Mouse (Mus musculus) cerebellum, postnatal 4 days (tissue): ENCODE measurements around the gene Hnrnpl.

Source experiments
- DNase-seq, 2 experiments: peaks; one replicate each; pipeline ENCODE4 v3.0.0; 2022; ENCODE audit warnings: low spot score in 2 of 2, mixed read lengths in 1 of 2

The Hnrnpl gene

DNA sequence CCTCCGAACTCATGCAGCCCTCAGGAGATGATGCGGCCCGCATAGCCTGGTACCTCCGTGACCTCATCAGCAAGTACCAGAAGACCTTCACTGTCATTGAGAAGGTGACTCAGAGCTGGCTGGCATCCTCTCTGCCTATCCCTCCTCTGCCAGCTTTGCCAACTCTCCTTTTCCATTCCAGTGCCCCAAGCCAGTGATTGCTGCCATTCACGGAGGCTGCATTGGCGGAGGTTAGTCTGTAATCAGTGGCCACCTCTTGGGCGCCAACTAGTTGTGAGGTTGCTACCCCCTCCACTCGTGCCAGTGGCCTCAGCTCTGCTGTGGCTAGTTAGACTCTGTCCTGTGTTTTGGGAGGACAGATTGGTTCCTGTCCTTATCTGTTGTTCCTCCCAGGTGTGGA, 21.5 kb downstream of the Hnrnpl start:
- no peak for DNase-seq

DNA sequence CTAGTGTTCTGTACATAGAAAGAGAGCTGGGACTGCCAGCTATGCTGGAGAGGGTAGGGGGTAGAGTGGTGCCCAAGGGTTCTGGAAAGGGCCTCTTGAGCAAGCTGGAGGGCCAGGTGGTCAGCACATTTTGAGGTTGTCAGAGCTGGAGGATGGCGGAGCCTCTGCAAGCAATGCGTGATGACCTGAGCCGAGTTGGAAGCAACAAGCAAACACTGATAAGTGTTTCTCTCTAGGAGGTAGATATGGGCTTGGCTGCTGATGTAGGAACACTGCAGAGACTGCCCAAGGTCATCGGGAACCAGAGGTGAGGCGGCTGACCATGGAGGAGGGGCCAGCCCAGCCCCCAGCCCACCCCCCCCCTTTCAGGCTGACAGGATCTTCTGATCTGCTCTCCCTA, 22.6 kb downstream of the Hnrnpl start:
- DNase-seq, result no peak

DNA sequence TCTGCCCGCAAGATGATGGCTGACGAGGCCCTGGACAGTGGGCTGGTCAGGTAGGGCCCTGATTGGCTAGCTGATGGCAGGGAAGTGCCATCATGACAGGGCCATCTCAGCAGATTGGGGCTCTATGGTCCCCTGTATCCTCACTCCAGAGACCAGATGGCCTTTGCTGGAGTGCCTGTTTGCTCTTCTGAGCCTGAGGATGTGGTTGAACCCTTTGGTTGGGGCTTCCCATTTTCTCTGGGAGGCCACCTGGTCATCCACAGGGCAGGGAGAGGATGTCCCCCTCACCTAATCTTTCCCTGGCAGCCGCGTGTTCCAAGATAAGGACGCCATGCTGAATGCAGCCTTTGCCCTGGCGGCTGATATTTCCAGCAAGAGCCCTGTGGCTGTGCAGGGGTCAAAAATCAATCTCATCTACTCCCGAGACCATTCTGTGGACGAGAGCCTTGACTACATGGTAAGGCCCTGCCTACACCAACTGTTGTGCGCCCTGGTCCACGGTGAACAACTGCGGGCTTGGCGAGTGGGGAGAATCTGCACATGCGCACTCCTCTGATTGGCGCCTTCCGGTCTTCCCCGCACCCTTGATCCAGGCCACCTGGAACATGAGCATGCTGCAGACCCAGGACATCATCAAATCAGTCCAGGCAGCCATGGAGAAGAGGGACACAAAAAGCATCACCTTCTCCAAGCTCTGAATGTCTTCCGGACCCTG, 23.2 kb downstream of the Hnrnpl start:
- no peak for DNase-seq

GRCm38 (mm10) chr7:28832137-28832536, 23.8 kb downstream of the Hnrnpl start:
- no peak for DNase-seq

DNA sequence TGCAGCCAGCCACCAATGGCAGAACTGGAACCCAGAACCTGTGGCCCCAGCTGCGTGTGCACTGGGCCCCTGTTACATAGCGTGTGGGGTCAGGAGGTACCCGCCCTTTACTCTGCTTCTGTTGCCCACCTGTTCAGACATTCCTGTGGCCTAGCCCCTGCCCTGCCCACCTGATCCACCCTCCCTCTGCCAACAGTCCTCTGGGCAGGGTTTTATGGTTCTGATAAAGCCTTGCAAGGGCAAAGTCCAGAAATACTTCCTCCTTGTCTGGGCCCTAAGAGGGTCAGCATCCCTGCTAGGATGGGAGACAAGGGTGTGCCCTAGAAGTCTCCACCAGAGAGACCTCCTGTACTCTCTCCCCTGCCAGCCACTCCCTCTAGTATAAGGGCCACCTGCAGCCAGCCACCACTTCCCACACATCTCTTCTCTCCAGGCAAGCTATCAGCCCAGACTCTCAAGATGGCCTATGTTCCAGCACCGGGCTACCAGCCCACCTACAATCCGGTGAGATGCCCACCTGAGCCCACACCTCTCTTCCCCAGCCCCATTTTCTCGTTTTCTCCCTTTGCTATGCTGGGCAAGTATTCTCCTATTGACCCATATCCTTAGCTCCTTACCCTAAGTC, 25.5 kb downstream of the Hnrnpl start, which contains the start of gene Lgals4:
Lgals4 (plus strand) TSS at position 132 of the 625 bp plus-strand sequence.
- no peak for DNase-seq

- no peak for DNase-seq
Observed at GRCm38 (mm10) chr7:28836936-28837335, 28.6 kb downstream of the Hnrnpl start.

- no peak for DNase-seq
Observed at GRCm38 (mm10) chr7:28838331-28838730, 30.0 kb downstream of the Hnrnpl start.

DNA sequence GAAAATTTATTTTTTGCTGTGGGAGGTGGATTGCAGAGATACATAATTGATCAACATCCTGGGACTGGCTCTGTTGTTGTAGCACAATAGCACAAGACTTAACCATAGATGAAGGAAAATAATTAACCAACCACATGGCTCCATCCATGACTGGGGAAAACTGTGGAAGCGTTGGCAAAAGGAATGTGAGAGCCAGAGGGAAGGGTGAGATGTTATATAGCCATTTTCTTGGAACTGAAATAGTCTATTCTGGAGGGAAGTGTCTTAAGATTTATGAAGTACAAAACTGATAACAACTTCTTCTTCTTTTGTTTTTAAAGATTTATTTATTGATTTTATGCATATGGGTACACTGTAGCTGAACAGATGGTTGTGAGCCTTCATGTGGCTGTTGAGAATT, 38.9 kb downstream of the Hnrnpl start:
- DNase-seq, result no peak

GRCm38 (mm10) chr7:28849700-28850236, 41.4 kb downstream of the Hnrnpl start:
- no peak for DNase-seq

DNA sequence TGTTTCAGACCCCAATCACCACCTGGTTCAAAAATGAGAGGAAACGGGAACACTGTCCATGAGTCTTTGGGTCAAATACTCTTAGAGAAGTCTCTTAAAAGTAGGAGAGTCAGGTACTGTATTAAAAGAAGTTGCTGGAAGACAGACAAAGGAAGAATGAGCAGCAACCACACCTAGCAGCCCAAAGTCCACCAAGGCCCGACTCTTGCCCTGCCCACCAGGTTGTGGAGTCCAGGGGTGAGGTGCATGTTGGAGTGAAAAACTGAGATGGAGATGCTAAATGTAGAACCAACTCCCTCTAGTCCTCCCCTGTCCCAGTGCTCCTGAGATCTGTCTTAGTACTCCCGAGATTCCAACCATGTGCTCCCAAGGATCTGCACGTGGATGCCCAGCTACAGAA, 42.3 kb downstream of the Hnrnpl start:
- no peak for DNase-seq

GRCm38 (mm10) chr7:28859953-28860352, 51.6 kb downstream of the Hnrnpl start:
- DNase-seq, result no peak

GRCm38 (mm10) chr7:28860898-28861297, 52.6 kb downstream of the Hnrnpl start:
- no peak for DNase-seq

DNA sequence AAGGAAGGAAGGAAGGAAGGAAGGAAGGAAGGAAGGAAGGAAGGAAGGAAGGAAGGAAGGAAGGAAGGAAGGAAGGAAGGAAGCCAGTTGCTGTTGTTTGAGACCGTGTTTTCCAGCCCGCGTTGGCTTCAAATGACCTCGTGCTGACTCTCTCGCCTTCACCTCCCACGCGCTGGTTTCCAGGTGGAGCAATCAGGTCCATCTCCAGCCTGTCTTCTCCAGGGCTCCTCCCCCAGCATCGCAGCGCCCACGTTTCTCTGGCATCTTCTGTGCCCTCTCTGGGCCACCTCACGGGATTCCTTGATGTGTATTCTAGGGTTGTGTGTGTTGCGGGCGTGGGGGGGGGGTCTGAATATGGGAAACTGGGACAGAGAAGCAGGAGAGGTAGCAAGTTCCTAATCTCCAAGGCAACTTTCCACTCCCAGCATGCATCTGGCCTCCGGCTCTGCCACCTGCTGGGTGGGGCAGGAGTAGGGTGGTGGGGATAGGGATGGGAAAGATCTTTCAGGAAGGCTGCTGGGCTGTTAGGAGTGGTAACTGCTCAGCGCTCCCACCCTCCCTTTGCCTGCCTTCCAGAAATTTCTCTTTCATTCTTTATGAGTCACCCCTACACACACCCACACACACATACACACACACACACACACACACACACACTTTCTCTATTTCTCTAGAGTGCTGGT, 54.6 kb downstream of the Hnrnpl start:
- DNase-seq, result no peak

DNA sequence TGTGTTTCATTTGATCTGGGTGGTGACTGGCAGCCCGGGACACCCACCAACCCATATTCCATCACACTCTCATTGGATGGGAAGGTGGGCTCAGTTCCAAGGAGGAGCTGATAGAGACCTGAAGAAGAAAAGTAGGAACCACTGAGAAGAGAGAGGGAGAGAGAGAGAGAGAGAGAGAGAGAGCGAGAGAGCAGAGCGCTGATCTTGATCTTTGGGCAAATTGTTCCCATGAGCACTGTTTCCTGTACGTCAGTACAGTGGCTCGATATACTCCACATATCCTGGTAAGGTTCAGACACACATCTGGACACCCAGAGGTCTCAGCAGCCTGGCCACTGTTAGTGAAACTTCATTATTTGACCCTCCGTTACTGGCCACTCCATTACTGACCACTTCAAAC, 55.2 kb downstream of the Hnrnpl start, which contains the start of gene Lgals7:
Lgals7 (plus strand) TSS at position 314 of the 400 bp plus-strand sequence.
- no peak for DNase-seq

- DNase-seq, result no peak
Observed at GRCm38 (mm10) chr7:28864288-28864750, 56.0 kb downstream of the Hnrnpl start.

GRCm38 (mm10) chr7:28865481-28866300, 57.4 kb downstream of the Hnrnpl start:
- DNase-seq, result peak in 1 of 2 experiments; percentile 45

GRCm38 (mm10) chr7:28866769-28867507, 58.6 kb downstream of the Hnrnpl start:
- no peak for DNase-seq

DNA sequence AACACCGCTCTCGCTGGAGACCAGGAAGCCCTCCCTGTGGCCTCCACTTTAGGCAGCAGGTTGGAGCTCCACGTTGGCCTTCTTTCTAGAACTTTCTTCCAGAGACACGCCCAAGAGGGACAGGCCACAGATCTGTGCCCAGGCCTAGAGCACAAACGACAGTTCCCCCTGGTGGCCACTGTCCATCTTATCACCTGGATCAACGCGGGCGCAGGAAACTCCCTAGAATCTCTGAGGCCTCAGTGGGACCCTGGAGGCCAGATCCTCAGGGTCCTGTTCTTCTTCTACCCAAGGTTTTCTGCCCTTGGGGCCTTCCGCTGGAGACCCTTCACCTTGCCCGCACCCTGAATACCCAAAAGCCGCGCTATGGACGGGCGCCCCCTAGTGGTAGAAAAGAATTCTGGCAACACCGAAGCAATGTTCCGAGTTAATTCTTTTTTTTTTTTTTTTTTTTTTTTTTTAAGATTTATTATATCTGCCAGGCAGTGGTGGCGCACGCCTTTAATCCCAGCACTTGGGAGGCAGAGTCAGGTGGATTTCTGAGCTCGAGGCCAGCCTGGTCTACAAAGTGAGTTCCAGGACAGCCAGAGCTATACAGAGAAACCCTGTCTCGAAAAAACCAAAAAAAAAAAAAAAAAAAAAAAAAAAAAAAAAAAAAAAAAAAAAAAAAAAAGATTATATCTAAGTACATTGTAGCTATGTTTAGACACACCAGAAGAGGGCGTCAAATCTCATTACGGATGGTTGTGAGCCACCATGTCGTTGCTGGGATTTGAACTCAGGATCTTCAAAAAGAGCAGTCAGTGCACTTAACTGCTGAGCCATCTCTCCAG, 59.4 kb downstream of the Hnrnpl start:
- DNase-seq, result peak in 1 of 2 experiments; percentile 67

DNA sequence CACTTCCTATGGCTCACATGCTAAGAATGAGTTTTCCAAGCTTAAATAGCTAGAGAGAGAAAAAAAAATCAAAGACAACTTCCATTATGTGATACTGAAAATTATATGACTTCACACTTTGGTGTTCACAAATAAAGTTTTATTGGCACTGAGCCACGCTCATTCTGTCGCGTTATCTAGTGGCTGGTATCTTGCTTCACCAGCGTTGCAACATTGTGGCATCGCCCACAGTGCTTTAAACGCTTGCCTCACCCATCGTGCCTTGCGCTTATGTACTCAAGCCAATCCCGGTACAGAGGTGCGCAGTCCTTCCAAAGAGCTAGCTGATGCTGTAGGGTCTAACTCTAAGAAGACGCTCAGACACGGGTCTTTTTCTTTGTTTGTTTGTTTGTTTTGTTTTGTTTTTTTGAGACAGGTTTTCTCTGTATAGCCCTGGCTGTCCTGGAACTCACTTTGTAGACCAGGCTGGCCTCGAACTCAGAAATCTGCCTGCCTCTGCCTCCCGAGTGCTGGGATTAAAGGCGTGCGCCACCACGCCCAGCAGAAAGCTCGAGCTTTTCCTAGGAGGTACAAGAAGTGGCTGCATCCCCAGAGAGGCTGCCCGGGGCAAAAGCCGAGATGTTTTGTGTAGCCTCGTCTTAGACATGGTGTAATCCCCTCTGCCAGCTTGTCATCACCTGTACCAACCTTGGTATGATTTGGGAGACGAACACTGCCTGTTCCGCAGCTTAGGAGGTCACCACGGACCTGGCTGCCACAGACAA, 62.7 kb downstream of the Hnrnpl start:
- DNase-seq, result no peak
